Mouse (Mus musculus): ENCODE data around the gene Chrne.
"Not testable (repeated sequence)": the region's sequence is repeated elsewhere in the genome, so short reads cannot be mapped to it uniquely, and the experiment has no call there.

Chrne gene

GRCm38 (mm10) chr11:70583022-70583714 lies 35.8 kb downstream of the Chrne start:
- no peak for DNase-seq (ENCODE audit: low spot score)

GRCm38 (mm10) chr11:70582196-70582595 lies 36.8 kb downstream of the Chrne start:
- no peak for DNase-seq (ENCODE audit: low spot score)

GRCm38 (mm10) chr11:70580921-70581320 lies 38.1 kb downstream of the Chrne start:
- no peak for DNase-seq (ENCODE audit: low spot score)

GRCm38 (mm10) chr11:70580358-70580720 lies 38.7 kb downstream of the Chrne start:
- DNase-seq (ENCODE audit: low spot score), result no peak

GRCm38 (mm10) chr11:70579710-70580357 lies 39.2 kb downstream of the Chrne start:
- DNase-seq (ENCODE audit: low spot score), result no peak

- no peak for DNase-seq (ENCODE audit: low spot score)
These were observed 40.1 kb downstream of the Chrne start for GRCm38 (mm10) chr11:70578962-70579361.

GRCm38 (mm10) chr11:70577201-70577600 lies 41.8 kb downstream of the Chrne start:
- no peak for DNase-seq (ENCODE audit: low spot score)

GRCm38 (mm10) chr11:70573872-70574271 lies 45.1 kb downstream of the Chrne start:
- no peak for DNase-seq (ENCODE audit: low spot score)

GRCm38 (mm10) chr11:70572348-70572902 lies 46.6 kb downstream of the Chrne start:
- no peak for DNase-seq (ENCODE audit: low spot score)

- DNase-seq (ENCODE audit: low spot score), result no peak
These were observed 47.4 kb downstream of the Chrne start for GRCm38 (mm10) chr11:70571641-70572040.

- DNase-seq (ENCODE audit: low spot score), result not testable (repeated sequence)
These were observed 48.4 kb downstream of the Chrne start for GRCm38 (mm10) chr11:70570614-70571013.

- DNase-seq (ENCODE audit: low spot score), result no peak
These were observed 52.4 kb downstream of the Chrne start for GRCm38 (mm10) chr11:70566586-70566985.
